Mouse (Mus musculus) intestine, embryonic 16.5 days (tissue): Measurements from ENCODE around the gene Smc1a. TPM values are rescaled to one million over a fixed set of nuclear protein-coding genes. Genes with fewer than 3 reads are reported as not detected.

Experiments
- ATAC-seq: fragments of 200-750 bp; cut with Nextera tagmentation; 2 replicates; pipeline ENCODE4 v1.8.0; 2017; ENCODE audit warnings: moderate TSS enrichment, moderate library complexity
- H3K27ac ChIP-seq: fragments of 300-500 bp; sonication (generic); 2 replicates; pipeline ENCODE4 v1.5.1; 2014; ENCODE audit warnings: mild to moderate bottlenecking, low read length
- H3K27me3 ChIP-seq: fragments of 300-500 bp; sonication (generic); replicated peaks from 2 replicates; pipeline ENCODE4 v1.6.1; 2014; ENCODE audit warnings: low read length, control low read depth, mixed read lengths; ENCODE audit not compliant: control insufficient read depth, insufficient read depth
- H3K36me3 ChIP-seq: fragments of 300-500 bp; sonication (generic); 2 replicates; pipeline ENCODE4 v1.6.1; 2014; ENCODE audit warnings: low read length, control low read depth; ENCODE audit not compliant: control insufficient read depth, insufficient read depth
- H3K4me1 ChIP-seq: fragments of 300-500 bp; sonication (generic); 2 replicates; pipeline ENCODE4 v1.6.1; 2014; ENCODE audit warnings: low read length, control low read depth, mixed read lengths; ENCODE audit not compliant: control insufficient read depth, insufficient read depth
- H3K4me2 ChIP-seq: fragments of 300-500 bp; sonication (generic); 2 replicates; pipeline ENCODE4 v1.6.1; 2014; ENCODE audit warnings: low read depth, low read length, control low read depth
- H3K4me3 ChIP-seq: fragments of 300-500 bp; sonication (generic); 2 replicates; pipeline ENCODE4 v1.5.1; 2014; ENCODE audit warnings: mild to moderate bottlenecking, low read length
- H3K9ac ChIP-seq: fragments of 300-500 bp; sonication (generic); 2 replicates; pipeline ENCODE4 v1.6.1; 2014; ENCODE audit warnings: low read depth, low read length
- H3K9me3 ChIP-seq: fragments of 300-500 bp; sonication (generic); 2 replicates; pipeline ENCODE4 v1.6.1; 2016; ENCODE audit warnings: low read length, control low read depth; ENCODE audit not compliant: control insufficient read depth
- WGBS: fragments of 180-500 bp; shearing (Covaris S2); extraction: QIAGEN DNeasy Blood & Tissue Kit; methylation state at CpG from one replicate; pipeline ENCODE4 v1.1.7; 2014; 5-methylcytosine and 5-hydroxymethylcytosine counted together
- polyA plus RNA-seq: library from polyadenylated mRNA; unstranded; fragments of >200 nt; fragmentation: Nextera tagmentation; extraction: Ambion mirVana; gene quantifications from 2 replicates; pipeline ENCODE4 v1.2.1, GENCODE M21; 2015

Gene Smc1a
- polyA plus RNA-seq, result 71.4 and 77.9 TPM in 2 replicates

GRCm38 (mm10) chrX:152016151-152017145 lies at the start of gene Smc1a, which contains the start of gene Ribc1:
Gene Smc1a, plus strand, starts transcription at chrX:152016428.
Gene Ribc1, minus strand, starts transcription at chrX:152016295.
- peak; percentile 99 for ATAC-seq
- peak within 1 kb of the TSS; percentile 63 for H3K4me3 ChIP-seq
- 16% methylated on average over 64 of the region's 64 CpGs for WGBS

GRCm38 (mm10) chrX:151999006-151999710 lies 17.1 kb upstream of the Smc1a start:
- WGBS, result 77% methylated on average over 4 of the region's 4 CpGs
- no peak overlapping the region for H3K4me2 ChIP-seq
- no peaks in the 10 kb centered on the region for H3K9me3 ChIP-seq
- no peak overlapping the region for H3K4me3 ChIP-seq
- no peaks in the 10 kb centered on the region for H3K4me1 ChIP-seq
- no peak for ATAC-seq
- H3K27me3 ChIP-seq, result peaks cover 15% of the 10 kb centered on the region
- H3K27ac ChIP-seq, result no peak overlapping the region
- 0 out of 2 replicates have a peak, but pooled peaks cover 2% of the 10 kb centered on the region for H3K36me3 ChIP-seq
- H3K9ac ChIP-seq, result no peak overlapping the region

More at GRCm38 (mm10) chrX:152016151-152017145, at the start of gene Smc1a, which contains the start of gene Ribc1:
- Histone ChIP-seq H3K36me3 (no peaks in the 10 kb centered on the region), H3K4me1 (peaks cover 5% of the 10 kb centered on the region; the same call in 1 of the 2 replicates), H3K4me2 (peak within 1 kb of the TSS; percentile 55), H3K27me3 (peaks cover 3% of the 10 kb centered on the region; the same call in 1 of the 2 replicates), H3K9me3 (no peaks in the 10 kb centered on the region), H3K9ac (peak within 1 kb of the TSS; percentile 72), H3K27ac (peak within 1 kb of the TSS; percentile 89)

DNA sequence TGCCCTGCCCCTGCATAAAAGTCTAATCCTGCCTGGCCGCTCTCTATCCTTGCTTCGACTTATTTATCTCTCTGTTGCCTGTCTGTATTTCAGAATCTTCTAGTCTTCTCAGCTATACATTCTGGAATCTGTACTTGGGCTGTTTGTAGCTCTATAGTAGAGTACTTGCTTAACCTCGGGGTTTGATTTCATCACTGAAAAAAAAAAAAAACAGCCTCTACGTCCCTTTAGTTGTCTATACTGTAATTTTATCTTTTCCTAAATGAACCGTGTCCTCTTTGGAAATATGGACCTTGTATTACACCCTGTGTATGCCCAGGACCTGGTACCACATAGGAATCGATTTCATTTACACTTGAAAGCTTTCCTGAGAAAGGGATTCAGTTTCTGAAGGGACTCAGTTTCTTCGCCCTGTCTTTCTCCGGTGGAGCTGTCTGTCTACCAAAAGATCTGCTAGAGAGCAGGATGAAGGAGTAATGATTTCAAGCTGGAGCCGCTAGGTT lies 15.0 kb upstream of the Smc1a start:
- Histone ChIP-seq H3K9me3 (no peaks in the 10 kb centered on the region), H3K4me1 (no peaks in the 10 kb centered on the region), H3K36me3 (0 out of 2 replicates have a peak, but pooled peaks cover 2% of the 10 kb centered on the region), H3K4me3 (peak overlapping the region; percentile 55), H3K4me2 (peak overlapping the region; percentile 50), H3K27me3 (peaks cover 10% of the 10 kb centered on the region), H3K27ac (no peak overlapping the region), H3K9ac (peak overlapping the region; percentile 37; the same call in 1 of the 2 replicates)
- ATAC-seq, result peak; percentile 34
- WGBS, result 33% methylated on average over 9 of the region's 9 CpGs

DNA sequence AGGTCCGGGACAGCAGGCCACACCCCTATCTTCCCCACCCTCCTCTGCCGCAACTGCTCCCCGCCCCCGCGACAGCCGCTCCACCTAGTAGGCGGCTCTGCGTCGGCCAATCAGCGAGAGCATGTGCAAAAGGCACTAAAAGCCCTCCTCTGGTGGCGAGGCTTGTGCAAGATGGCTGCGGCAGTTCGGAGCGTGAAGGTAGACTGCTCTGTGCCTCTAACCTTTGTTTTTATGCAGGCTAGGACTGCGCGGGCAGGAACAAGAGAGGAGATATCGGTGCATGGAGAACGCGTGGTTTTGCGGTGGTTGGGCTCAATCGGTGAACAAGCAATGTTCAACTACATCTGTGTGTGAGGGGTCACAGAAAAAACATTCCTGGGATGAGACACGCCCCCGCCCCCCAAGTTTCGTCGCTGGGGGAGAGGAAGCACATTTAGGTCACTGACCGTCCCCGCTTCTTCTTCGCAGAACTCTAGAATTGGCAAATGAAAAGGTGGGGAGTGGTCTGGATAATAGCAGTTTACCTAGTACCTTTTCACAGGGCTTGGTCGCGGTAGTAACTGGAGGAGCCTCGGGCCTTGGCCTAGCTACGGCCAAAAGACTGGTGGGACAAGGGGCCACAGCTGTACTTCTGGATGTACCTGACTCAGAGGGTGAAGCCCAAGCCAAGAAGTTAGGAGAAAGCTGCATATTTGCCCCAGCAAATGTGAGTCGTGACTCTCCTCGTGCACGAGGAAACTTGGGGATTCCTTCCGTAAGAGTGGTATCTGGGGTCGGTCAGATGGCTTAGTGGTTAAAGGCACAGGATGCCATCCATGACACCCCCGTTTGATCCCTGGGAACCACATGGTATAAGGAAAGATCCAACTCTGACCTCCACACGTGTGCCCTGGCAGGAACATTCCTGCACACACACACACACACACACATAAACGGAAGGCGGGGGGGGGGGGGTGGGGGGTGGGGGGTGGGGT lies 14.2 kb upstream of the Smc1a start, which contains the start of gene Hsd17b10:
Gene Hsd17b10, plus strand, starts transcription at position 109 of the 974 bp plus-strand sequence.
- Histone ChIP-seq H3K36me3 (0 out of 2 replicates have a peak, but pooled peaks cover 2% of the 10 kb centered on the region), H3K9ac (peak within 1 kb of the TSS; percentile 61), H3K4me2 (peak within 1 kb of the TSS; percentile 55), H3K4me3 (peak within 1 kb of the TSS; percentile 55), H3K4me1 (no peaks in the 10 kb centered on the region), H3K27me3 (0 out of 2 replicates have a peak, but pooled peaks cover 9% of the 10 kb centered on the region), H3K27ac (peak within 1 kb of the TSS; percentile 45), H3K9me3 (no peaks in the 10 kb centered on the region)
- peak; percentile 99 for ATAC-seq
- 17% methylated on average over 39 of the region's 41 CpGs for WGBS

GRCm38 (mm10) chrX:152002865-152003264 lies 13.4 kb upstream of the Smc1a start:
- ATAC-seq, result no peak
- no peak overlapping the region for H3K4me2 ChIP-seq
- H3K4me1 ChIP-seq, result no peaks in the 10 kb centered on the region
- no peaks in the 10 kb centered on the region for H3K9me3 ChIP-seq
- WGBS, result 51% methylated on average over 2 of the region's 2 CpGs
- 0 out of 2 replicates have a peak, but pooled peaks cover 7% of the 10 kb centered on the region for H3K27me3 ChIP-seq
- no peak overlapping the region for H3K27ac ChIP-seq
- no peak overlapping the region for H3K9ac ChIP-seq
- 0 out of 2 replicates have a peak overlapping the region, but pooled peaks have one; percentile 7 for H3K4me3 ChIP-seq
- H3K36me3 ChIP-seq, result 0 out of 2 replicates have a peak, but pooled peaks cover 2% of the 10 kb centered on the region

- H3K27me3 ChIP-seq, result 0 out of 2 replicates have a peak, but pooled peaks cover 5% of the 10 kb centered on the region
- ATAC-seq, result no peak
- WGBS, result 81% methylated on average over 1 of the region's 1 CpGs
- H3K9ac ChIP-seq, result no peak overlapping the region
- H3K4me2 ChIP-seq, result no peak overlapping the region
- H3K4me1 ChIP-seq, result no peaks in the 10 kb centered on the region
- H3K27ac ChIP-seq, result no peak overlapping the region
- H3K36me3 ChIP-seq, result 0 out of 2 replicates have a peak, but pooled peaks cover 2% of the 10 kb centered on the region
- H3K9me3 ChIP-seq, result no peaks in the 10 kb centered on the region
- H3K4me3 ChIP-seq, result no peak overlapping the region
Measured at GRCm38 (mm10) chrX:152007863-152008262, 8.4 kb upstream of the Smc1a start.

DNA sequence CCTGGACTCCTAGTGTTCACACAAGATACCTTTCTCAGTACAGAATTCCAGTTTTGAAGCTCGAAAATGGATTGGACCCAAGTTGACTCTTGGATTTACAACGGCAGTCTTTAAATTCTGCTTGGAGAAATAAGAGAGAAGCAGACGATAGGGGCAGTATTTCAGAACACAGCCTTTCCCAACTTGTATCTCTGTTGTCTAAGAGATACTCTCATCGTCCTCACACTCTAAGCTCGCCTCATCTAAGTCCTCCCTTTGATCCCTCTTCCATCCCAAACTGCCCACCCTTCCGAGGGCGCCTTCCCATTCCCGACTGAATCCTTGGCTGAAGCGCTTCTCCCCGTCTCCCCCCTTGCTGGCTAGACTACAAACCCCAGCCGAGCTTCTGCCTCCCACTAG lies 477 bp upstream of the Smc1a start:
- Histone ChIP-seq H3K9ac (peak overlapping the region; percentile 72), H3K27ac (peak overlapping the region; percentile 83), H3K4me3 (peak overlapping the region; percentile 63), H3K9me3 (no peaks in the 10 kb centered on the region), H3K36me3 (no peaks in the 10 kb centered on the region), H3K4me1 (peaks cover 5% of the 10 kb centered on the region; the same call in 1 of the 2 replicates), H3K4me2 (peak overlapping the region; percentile 55), H3K27me3 (peaks cover 3% of the 10 kb centered on the region; the same call in 1 of the 2 replicates)
- ATAC-seq, result peak; percentile 51
- 20% methylated on average over 11 of the region's 11 CpGs for WGBS

- 21% methylated on average over 14 of the region's 14 CpGs for WGBS
- no peak for ATAC-seq
- no peaks in the 10 kb centered on the region for H3K36me3 ChIP-seq
- H3K27ac ChIP-seq, result no peak overlapping the region
- peaks cover 5% of the 10 kb centered on the region; the same call in 1 of the 2 replicates for H3K4me1 ChIP-seq
- H3K9me3 ChIP-seq, result no peaks in the 10 kb centered on the region
- peak overlapping the region; percentile 68 for H3K9ac ChIP-seq
- peaks cover 3% of the 10 kb centered on the region; the same call in 1 of the 2 replicates for H3K27me3 ChIP-seq
- peak overlapping the region; percentile 45 for H3K4me2 ChIP-seq
- peak overlapping the region; percentile 58 for H3K4me3 ChIP-seq
Measured at GRCm38 (mm10) chrX:152017186-152017585, 958 bp downstream of the Smc1a start.
